Mouse (Mus musculus): ENCODE results near the gene Tfap2c. TPM values are rescaled to one million over a fixed set of nuclear protein-coding genes. Genes with fewer than 3 reads are reported as not detected.
A peak's percentile ranks its signal among the peaks of the same experiment; 100 is the strongest.

Gene Tfap2c
- total RNA-seq, 2 experiments from 2014 or later = not detected

- no peak for DNase-seq
Measured at GRCm38 (mm10) chr2:172551081-172551720, 1.8 kb downstream of the Tfap2c start.

GRCm38 (mm10) chr2:172551872-172552271, 2.5 kb downstream of the Tfap2c start:
- DNase-seq = no peak

- DNase-seq = no peak
Measured at GRCm38 (mm10) chr2:172552666-172553065, 3.3 kb downstream of the Tfap2c start.

- DNase-seq = no peak
Measured at GRCm38 (mm10) chr2:172554211-172554610, 4.8 kb downstream of the Tfap2c start.

- no peak for DNase-seq
Measured at GRCm38 (mm10) chr2:172558674-172559468, 9.5 kb downstream of the Tfap2c start.

- DNase-seq = no peak
Measured at GRCm38 (mm10) chr2:172561016-172561415, 11.6 kb downstream of the Tfap2c start.

- DNase-seq = no peak
Measured at GRCm38 (mm10) chr2:172567835-172568234, 18.4 kb downstream of the Tfap2c start.

GRCm38 (mm10) chr2:172568466-172568865, 19.1 kb downstream of the Tfap2c start:
- no peak for DNase-seq

GRCm38 (mm10) chr2:172577196-172577766, 27.9 kb downstream of the Tfap2c start:
- no peak for DNase-seq

GRCm38 (mm10) chr2:172579221-172579620, 29.8 kb downstream of the Tfap2c start:
- DNase-seq = peak in 1 of 2 experiments; percentile 48

GRCm38 (mm10) chr2:172580536-172581265, 31.3 kb downstream of the Tfap2c start:
- peak; percentile 8 to 46 for DNase-seq

GRCm38 (mm10) chr2:172583312-172583711, 33.9 kb downstream of the Tfap2c start:
- no peak for DNase-seq

- no peak for DNase-seq
Measured at GRCm38 (mm10) chr2:172585329-172585728, 35.9 kb downstream of the Tfap2c start.

GRCm38 (mm10) chr2:172589048-172589447, 39.7 kb downstream of the Tfap2c start:
- no peak for DNase-seq

GRCm38 (mm10) chr2:172590839-172591238, 41.4 kb downstream of the Tfap2c start:
- no peak for DNase-seq

- no peak for DNase-seq
Measured at GRCm38 (mm10) chr2:172594326-172594725, 44.9 kb downstream of the Tfap2c start.

GRCm38 (mm10) chr2:172597056-172597455, 47.7 kb downstream of the Tfap2c start:
- DNase-seq = no peak

GRCm38 (mm10) chr2:172597881-172598280, 48.5 kb downstream of the Tfap2c start:
- peak; percentile 31 to 49 for DNase-seq

GRCm38 (mm10) chr2:172604625-172605024, 55.2 kb downstream of the Tfap2c start:
- no peak for DNase-seq

- DNase-seq = no peak
Measured at GRCm38 (mm10) chr2:172605642-172606041, 56.2 kb downstream of the Tfap2c start.

GRCm38 (mm10) chr2:172607710-172608109, 58.3 kb downstream of the Tfap2c start:
- peak in 1 of 2 experiments; percentile 31 for DNase-seq
